Mouse (Mus musculus): Measurements from ENCODE around the gene Plxna2. TPM values are rescaled to one million over a fixed set of nuclear protein-coding genes. Genes with fewer than 3 reads are reported as not detected.

Gene Plxna2
- total and polyA plus RNA-seq, 3 experiments: under 0.01 to 0.03 TPM; not detected in 1

DNA sequence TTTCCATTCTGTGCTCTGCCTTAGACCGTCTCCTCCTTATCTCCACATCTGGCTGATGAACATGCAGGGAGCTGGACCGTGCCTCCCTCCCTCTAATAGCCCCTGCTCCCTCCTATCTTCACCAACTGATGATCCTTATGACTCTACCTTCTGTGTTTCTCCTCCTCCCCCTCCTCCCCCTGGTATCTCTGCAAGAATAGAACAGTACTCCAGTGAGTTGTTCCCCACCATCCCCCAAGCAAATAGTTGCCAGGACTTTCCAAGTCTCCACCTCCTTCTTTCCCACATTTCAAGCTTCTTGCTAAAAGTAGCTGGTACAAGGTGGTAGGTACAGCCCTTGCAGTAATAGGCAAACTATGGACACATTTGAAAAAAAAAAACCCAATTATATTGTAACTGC lies 67.9 kb downstream of the Plxna2 start:
- Histone ChIP-seq H3K36me3 (ENCODE audit: control insufficient read depth in 1 of 2, insufficient read depth in 2 of 2, low read length in 2 of 2) (no peaks in the 10 kb centered on the region), H3K9me3 (replicated peaks; ENCODE audit: insufficient read depth, low read length) (no peaks in the 10 kb centered on the region), H3K4me1 (ENCODE audit: control insufficient read depth in 1 of 2, insufficient read depth in 2 of 2, low read length in 2 of 2) (no peaks in the 10 kb centered on the region), H3K79me2 (ENCODE audit: control insufficient read depth, insufficient read depth, low read length, poor library complexity) (no peaks in the 10 kb centered on the region), H3K4me3 (ENCODE audit: control insufficient read depth in 1 of 2, insufficient read depth in 1 of 2, low read depth in 2 of 2, low read length in 2 of 2) (no peak overlapping the region), H3K27me3 (ENCODE audit: control insufficient read depth in 1 of 2, insufficient read depth in 2 of 2, low read length in 2 of 2) (no peaks in the 10 kb centered on the region), H3K27ac (ENCODE audit: control insufficient read depth, low read depth, low read length) (no peak overlapping the region), H3K9ac (ENCODE audit: control insufficient read depth, low read depth, low read length, poor library complexity, severe bottlenecking) (no peak overlapping the region)
- DNase-seq (ENCODE audit: low read depth, low spot score): no peak
- no peak for TF ChIP-seq TBP (IDR thresholded peaks at IDR 0.05; ENCODE audit: low read depth, low read length)
- TF ChIP-seq USF1 (IDR thresholded peaks at IDR 0.05; ENCODE audit: low read depth, low read length): no peak
- TF ChIP-seq E2F4 (IDR thresholded peaks at IDR 0.05; ENCODE audit: borderline replicate concordance, low read depth, low read length): no peak
- no peak for TF ChIP-seq ETS1 (IDR thresholded peaks at IDR 0.05; ENCODE audit: low read depth, low read length)
- TF ChIP-seq SMC3 (IDR thresholded peaks at IDR 0.05; ENCODE audit: low read depth, low read length): no peak
- TF ChIP-seq MEF2A (IDR thresholded peaks at IDR 0.05; ENCODE audit: extremely low read depth, insufficient replicate concordance, low read depth, low read length, poor library complexity, severe bottlenecking): no peak
- no peak for TF ChIP-seq POLR2A (IDR thresholded peaks at IDR 0.05; ENCODE audit: control insufficient read depth in 1 of 2, insufficient read depth in 1 of 2, low read depth in 1 of 2, low read length in 2 of 2, poor library complexity in 1 of 2)
- no peak for TF ChIP-seq MXI1 (IDR thresholded peaks at IDR 0.05; ENCODE audit: low read depth, low read length)
- no peak for TF ChIP-seq MAZ (IDR thresholded peaks at IDR 0.05; ENCODE audit: low read depth, low read length)
- TF ChIP-seq ZMIZ1 (IDR thresholded peaks at IDR 0.05; ENCODE audit: low read depth, low read length): no peak
- no peak for TF ChIP-seq NRF1 (IDR thresholded peaks at IDR 0.05; ENCODE audit: insufficient read depth, low read depth, low read length, poor library complexity, severe bottlenecking)
- TF ChIP-seq ZKSCAN1 (IDR thresholded peaks at IDR 0.05; ENCODE audit: low read depth, low read length): no peak

DNA sequence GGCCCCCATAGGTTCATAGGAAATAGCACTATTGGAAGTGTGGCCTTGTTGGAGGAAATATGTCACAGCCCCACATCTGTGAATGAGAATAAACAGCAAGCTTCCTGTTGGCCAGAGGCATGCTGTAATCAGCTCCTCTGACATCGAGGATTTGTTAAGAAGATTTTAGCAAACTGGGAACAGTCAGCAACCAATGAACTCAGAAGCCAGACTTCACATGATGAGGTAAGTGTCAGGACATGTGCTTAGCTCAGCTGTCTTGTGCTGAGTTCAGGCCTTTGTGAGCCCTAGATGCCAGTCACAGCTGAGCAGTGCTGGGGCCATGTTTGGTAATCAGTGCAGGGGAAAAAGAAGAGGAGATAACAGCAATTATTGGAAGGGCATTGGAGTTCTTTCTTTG lies 69.7 kb downstream of the Plxna2 start:
- no peak for DNase-seq (ENCODE audit: low read depth, low spot score)
- Histone ChIP-seq H3K79me2 (ENCODE audit: control insufficient read depth, insufficient read depth, low read length, poor library complexity) (no peaks in the 10 kb centered on the region), H3K27ac (ENCODE audit: control insufficient read depth, low read depth, low read length) (no peak overlapping the region), H3K9ac (ENCODE audit: control insufficient read depth, low read depth, low read length, poor library complexity, severe bottlenecking) (no peak overlapping the region), H3K4me1 (ENCODE audit: control insufficient read depth in 1 of 2, insufficient read depth in 2 of 2, low read length in 2 of 2) (no peaks in the 10 kb centered on the region), H3K9me3 (replicated peaks; ENCODE audit: insufficient read depth, low read length) (no peaks in the 10 kb centered on the region), H3K27me3 (ENCODE audit: control insufficient read depth in 1 of 2, insufficient read depth in 2 of 2, low read length in 2 of 2) (no peaks in the 10 kb centered on the region), H3K4me3 (ENCODE audit: control insufficient read depth in 1 of 2, insufficient read depth in 1 of 2, low read depth in 2 of 2, low read length in 2 of 2) (no peak overlapping the region), H3K36me3 (ENCODE audit: control insufficient read depth in 1 of 2, insufficient read depth in 2 of 2, low read length in 2 of 2) (no peaks in the 10 kb centered on the region)
- TF ChIP-seq ELF1 (IDR thresholded peaks at IDR 0.05; ENCODE audit: low read depth, low read length) (no peak), EP300 (IDR thresholded peaks at IDR 0.05; ENCODE audit: low read depth in 1 of 2, low read length in 2 of 2) (no peak), SMC3 (IDR thresholded peaks at IDR 0.05; ENCODE audit: low read depth, low read length) (no peak), E2F4 (IDR thresholded peaks at IDR 0.05; ENCODE audit: borderline replicate concordance, low read depth, low read length) (no peak)

DNA sequence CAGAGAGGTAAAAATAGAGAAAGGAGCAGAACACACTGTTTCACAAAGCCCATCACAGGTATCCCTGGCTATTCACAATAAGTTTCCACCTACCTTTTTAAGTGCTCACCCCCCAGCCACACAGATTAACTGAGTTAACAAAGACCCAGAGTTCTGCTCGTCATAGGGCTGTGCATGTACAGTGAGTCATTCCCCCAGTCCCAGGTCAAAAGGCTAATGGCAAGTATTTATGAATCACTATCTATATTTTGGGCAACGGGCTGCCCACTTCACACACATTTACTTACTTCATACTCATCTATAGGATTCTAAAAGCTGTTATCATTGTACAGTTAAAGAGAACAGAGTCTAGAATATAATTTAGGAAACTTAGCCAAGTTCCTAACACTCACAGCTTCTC lies 70.1 kb downstream of the Plxna2 start:
- Histone ChIP-seq H3K9me3 (replicated peaks; ENCODE audit: insufficient read depth, low read length) (no peaks in the 10 kb centered on the region), H3K27me3 (ENCODE audit: control insufficient read depth in 1 of 2, insufficient read depth in 2 of 2, low read length in 2 of 2) (no peaks in the 10 kb centered on the region), H3K79me2 (ENCODE audit: control insufficient read depth, insufficient read depth, low read length, poor library complexity) (no peaks in the 10 kb centered on the region), H3K36me3 (ENCODE audit: control insufficient read depth in 1 of 2, insufficient read depth in 2 of 2, low read length in 2 of 2) (no peaks in the 10 kb centered on the region), H3K4me1 (ENCODE audit: control insufficient read depth in 1 of 2, insufficient read depth in 2 of 2, low read length in 2 of 2) (no peaks in the 10 kb centered on the region), H3K9ac (ENCODE audit: control insufficient read depth, low read depth, low read length, poor library complexity, severe bottlenecking) (no peak overlapping the region), H3K4me3 (ENCODE audit: control insufficient read depth in 1 of 2, insufficient read depth in 1 of 2, low read depth in 2 of 2, low read length in 2 of 2) (no peak overlapping the region), H3K27ac (ENCODE audit: control insufficient read depth, low read depth, low read length) (no peak overlapping the region)
- DNase-seq (ENCODE audit: low read depth, low spot score): no peak
- no peak for TF ChIP-seq MAX (IDR thresholded peaks at IDR 0.05; ENCODE audit: low read length)
- TF ChIP-seq SIN3A (IDR thresholded peaks at IDR 0.05; ENCODE audit: low read length): no peak
- no peak for TF ChIP-seq UBTF (IDR thresholded peaks at IDR 0.05; ENCODE audit: borderline replicate concordance, insufficient read depth, low read depth, low read length)
- no peak for TF ChIP-seq ZNF384 (IDR thresholded peaks at IDR 0.05; ENCODE audit: low read depth, low read length)
- no peak for TF ChIP-seq JUND (IDR thresholded peaks at IDR 0.05; ENCODE audit: low read depth, low read length)
- no peak for TF ChIP-seq POLR2A (IDR thresholded peaks at IDR 0.05; ENCODE audit: control insufficient read depth in 1 of 2, insufficient read depth in 1 of 2, low read depth in 1 of 2, low read length in 2 of 2, poor library complexity in 1 of 2)
- TF ChIP-seq ZMIZ1 (IDR thresholded peaks at IDR 0.05; ENCODE audit: low read depth, low read length): no peak
- no peak for TF ChIP-seq E2F4 (IDR thresholded peaks at IDR 0.05; ENCODE audit: borderline replicate concordance, low read depth, low read length)
- TF ChIP-seq MXI1 (IDR thresholded peaks at IDR 0.05; ENCODE audit: low read depth, low read length): no peak
- TF ChIP-seq RAD21 (IDR thresholded peaks at IDR 0.05; ENCODE audit: low read depth, low read length): no peak

All from MEL (cell line).